Mouse (Mus musculus) gastrocnemius, postnatal 25 days (tissue): ENCODE data around the gene Fscn2. TPM values are rescaled to one million over a fixed set of nuclear protein-coding genes. Genes with fewer than 3 reads are reported as not detected.

Experiments used
- DNase-seq: peaks from one replicate; pipeline ENCODE4 v3.0.0; 2022
- long read RNA-seq, 2 experiments: library from polyadenylated mRNA; stranded (forward); transcript quantifications; one replicate each; pipeline ENCODE4 v2.0.0; 2021
- total RNA-seq, 2 experiments: library from RNA; stranded (reverse); gene quantifications; 1 replicate in 1 of 2; 2 replicates in 1 of 2; pipeline ENCODE4 v1.2.3; 2021

Fscn2 gene
- under 1 TPM; 0.29 to 0.31 TPM for total RNA-seq
- long read RNA-seq, experiment 1, partial matches to known transcripts, result 0 of 1 reads
- long read RNA-seq, experiment 1, other reads (novel, unspliced or antisense), result 1 of 1 reads
- long read RNA-seq, experiment 2, partial matches to known transcripts, result 0 of 2 reads
- long read RNA-seq, experiment 2, other reads (novel, unspliced or antisense), result 2 of 2 reads

- DNase-seq, result peak; percentile 7
These were observed at the start of gene Fscn2 for GRCm38 (mm10) chr11:120361295-120361694. Gene Fscn2 (plus strand): TSS chr11:120361534.

- no peak for DNase-seq
These were observed 49.8 kb upstream of the Fscn2 start for GRCm38 (mm10) chr11:120311561-120311960.

- no peak for DNase-seq
These were observed 49.3 kb upstream of the Fscn2 start for GRCm38 (mm10) chr11:120312069-120312468.

- DNase-seq, result no peak
These were observed 47.2 kb upstream of the Fscn2 start for GRCm38 (mm10) chr11:120313906-120314685.

GRCm38 (mm10) chr11:120314721-120315415 is 46.5 kb upstream of the Fscn2 start:
- no peak for DNase-seq

- no peak for DNase-seq
These were observed 45.9 kb upstream of the Fscn2 start for GRCm38 (mm10) chr11:120315416-120315761.

- peak; percentile 93 for DNase-seq
These were observed 45.3 kb upstream of the Fscn2 start for GRCm38 (mm10) chr11:120315832-120316689.

GRCm38 (mm10) chr11:120316690-120317254 is 44.6 kb upstream of the Fscn2 start:
- no peak for DNase-seq

- DNase-seq, result no peak
These were observed 43.9 kb upstream of the Fscn2 start for GRCm38 (mm10) chr11:120317456-120317855.

- DNase-seq, result no peak
These were observed 42.0 kb upstream of the Fscn2 start for GRCm38 (mm10) chr11:120319310-120319709.

GRCm38 (mm10) chr11:120320156-120320555 is 41.2 kb upstream of the Fscn2 start:
- no peak for DNase-seq

- no peak for DNase-seq
These were observed 25.8 kb upstream of the Fscn2 start for GRCm38 (mm10) chr11:120335431-120336021.

- no peak for DNase-seq
These were observed 23.9 kb upstream of the Fscn2 start for GRCm38 (mm10) chr11:120337447-120337846.

- DNase-seq, result no peak
These were observed 22.5 kb upstream of the Fscn2 start for GRCm38 (mm10) chr11:120338786-120339185.

GRCm38 (mm10) chr11:120339978-120340513 is 21.3 kb upstream of the Fscn2 start:
- DNase-seq, result no peak

- DNase-seq, result no peak
These were observed 19.7 kb upstream of the Fscn2 start for GRCm38 (mm10) chr11:120341661-120342060.

GRCm38 (mm10) chr11:120342656-120343160 is 18.6 kb upstream of the Fscn2 start:
- no peak for DNase-seq

- DNase-seq, result no peak
These were observed 17.6 kb upstream of the Fscn2 start for GRCm38 (mm10) chr11:120343519-120344309.

- DNase-seq, result no peak
These were observed 16.9 kb upstream of the Fscn2 start for GRCm38 (mm10) chr11:120344310-120344920.
